Mouse (Mus musculus) limb, embryonic 11.5 days (tissue): ENCODE measurements around the gene Olfr532. TPM values are rescaled to one million over a fixed set of nuclear protein-coding genes. Genes with fewer than 3 reads are reported as not detected.
"Not testable (repeated sequence)": the region's sequence is repeated elsewhere in the genome, so short reads cannot be mapped to it uniquely, and the experiment has no call there.

Source experiments
- ATAC-seq: fragments of 200-750 bp; cut with Nextera tagmentation; 2 replicates; pipeline ENCODE4 v1.8.0; 2017; ENCODE audit warnings: low read depth; ENCODE audit not compliant: insufficient number of reproducible peaks, low FRiP score, low TSS enrichment
- DNase-seq: peaks from one replicate; pipeline ENCODE4 v3.0.0-alpha.2; 2015; ENCODE audit warnings: low spot score
- H3K27ac ChIP-seq: fragments of 300-500 bp; sonication (generic); replicated peaks from 2 replicates; pipeline ENCODE4 v1.5.1; 2014; ENCODE audit warnings: low read depth, mild to moderate bottlenecking, low read length
- H3K27me3 ChIP-seq: fragments of 300-500 bp; sonication (generic); 2 replicates; pipeline ENCODE4 v1.6.1; 2014; ENCODE audit warnings: mild to moderate bottlenecking, low read length, mixed read lengths; ENCODE audit not compliant: control insufficient read depth, insufficient read depth
- H3K36me3 ChIP-seq: fragments of 300-500 bp; sonication (generic); 2 replicates; pipeline ENCODE4 v1.6.1; 2014; ENCODE audit warnings: mild to moderate bottlenecking, low read length, moderate library complexity, mixed read lengths; ENCODE audit not compliant: control insufficient read depth, insufficient read depth
- H3K4me1 ChIP-seq: fragments of 300-500 bp; sonication (generic); 2 replicates; pipeline ENCODE4 v1.6.1; 2014; ENCODE audit warnings: low read length, mixed read lengths; ENCODE audit not compliant: control insufficient read depth, insufficient read depth
- H3K4me2 ChIP-seq: fragments of 300-500 bp; sonication (generic); 2 replicates; pipeline ENCODE4 v1.6.1; 2014; ENCODE audit warnings: low read depth, mild to moderate bottlenecking, moderate library complexity; ENCODE audit not compliant: severe bottlenecking
- H3K4me3 ChIP-seq: fragments of 300-500 bp; sonication (generic); 2 replicates; pipeline ENCODE4 v1.5.1; 2014; ENCODE audit warnings: low read depth, low read length
- H3K9ac ChIP-seq: fragments of 300-500 bp; sonication (generic); 2 replicates; pipeline ENCODE4 v1.6.1; 2014; ENCODE audit warnings: mild to moderate bottlenecking, low read length
- H3K9me3 ChIP-seq: fragments of 300-500 bp; sonication (generic); 2 replicates; pipeline ENCODE4 v1.6.1; 2016; ENCODE audit warnings: low read length; ENCODE audit not compliant: control insufficient read depth
- WGBS: fragments of 180-500 bp; shearing (Covaris S2); extraction: QIAGEN DNeasy Blood & Tissue Kit; methylation state at CpG from one replicate; pipeline ENCODE4 v1.1.7; 2014; 5-methylcytosine and 5-hydroxymethylcytosine counted together
- polyA plus RNA-seq: library from polyadenylated mRNA; unstranded; fragments of >200 nt; fragmentation: Nextera tagmentation; extraction: Ambion mirVana; gene quantifications from 2 replicates; pipeline ENCODE4 v1.2.1, GENCODE M21; 2014

Olfr532 gene
- not detected in 2 replicates for polyA plus RNA-seq

DNA sequence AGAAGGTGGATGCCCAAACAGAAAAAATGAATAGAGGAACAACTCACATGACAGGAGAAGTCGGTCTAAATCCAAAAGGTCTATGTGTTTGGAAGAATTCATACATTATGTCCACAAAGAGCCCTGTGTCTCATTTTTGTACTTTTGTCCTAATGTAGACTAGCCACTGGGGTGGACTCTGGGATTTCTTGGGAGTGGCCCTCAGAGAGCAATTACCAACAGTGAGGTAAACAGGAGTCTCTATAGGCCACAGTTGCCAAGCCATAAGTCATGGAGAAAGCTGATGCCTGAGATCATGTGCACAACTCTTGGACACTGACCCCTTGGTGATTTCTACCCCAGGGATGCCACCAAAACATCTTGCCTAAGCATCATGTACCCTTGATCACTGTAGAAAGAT, at the start of gene Olfr532:
Olfr532 (minus strand) TSS at position 101 of the 400 bp plus-strand sequence.
- Histone ChIP-seq H3K27me3 (no peaks in the 10 kb centered on the region), H3K9me3 (no peaks in the 10 kb centered on the region), H3K27ac (no peak within 1 kb of the TSS), H3K9ac (no peak within 1 kb of the TSS), H3K4me1 (no peaks in the 10 kb centered on the region), H3K4me3 (no peak within 1 kb of the TSS), H3K36me3 (no peaks in the 10 kb centered on the region), H3K4me2 (no peak within 1 kb of the TSS)
- DNase-seq (no peak), ATAC-seq (no peak)
- WGBS: 93% methylated on average over 1 of the region's 1 CpGs

DNA sequence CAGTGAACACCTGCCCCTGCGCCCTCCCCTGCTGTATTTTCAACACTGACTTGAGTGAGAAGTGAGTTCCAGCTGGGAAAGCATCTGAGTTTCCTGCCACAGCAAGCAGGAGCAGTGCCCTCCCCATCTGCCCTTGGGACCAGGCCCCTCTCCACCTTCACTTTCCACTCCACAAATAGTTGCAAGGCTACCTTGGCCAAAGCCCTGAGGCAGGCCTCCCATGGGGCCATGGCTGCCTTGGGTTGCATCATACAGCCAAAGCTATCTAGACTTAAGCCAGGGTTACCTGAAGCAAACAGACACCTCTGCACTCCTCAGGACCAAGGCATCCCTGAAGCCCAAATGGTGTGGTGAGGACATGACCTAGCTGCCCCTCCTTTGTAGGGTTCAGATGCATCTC, 41.6 kb upstream of the Olfr532 start, which contains the start of gene Olfr533:
Olfr533 (plus strand) TSS at position 301 of the 400 bp plus-strand sequence.
- not testable (repeated sequence) for H3K9me3 ChIP-seq, H3K27me3 ChIP-seq, DNase-seq, H3K4me1 ChIP-seq, H3K27ac ChIP-seq, H3K36me3 ChIP-seq, H3K4me2 ChIP-seq, H3K4me3 ChIP-seq, H3K9ac ChIP-seq, ATAC-seq
- 64% methylated on average over 1 of the region's 1 CpGs for WGBS

DNA sequence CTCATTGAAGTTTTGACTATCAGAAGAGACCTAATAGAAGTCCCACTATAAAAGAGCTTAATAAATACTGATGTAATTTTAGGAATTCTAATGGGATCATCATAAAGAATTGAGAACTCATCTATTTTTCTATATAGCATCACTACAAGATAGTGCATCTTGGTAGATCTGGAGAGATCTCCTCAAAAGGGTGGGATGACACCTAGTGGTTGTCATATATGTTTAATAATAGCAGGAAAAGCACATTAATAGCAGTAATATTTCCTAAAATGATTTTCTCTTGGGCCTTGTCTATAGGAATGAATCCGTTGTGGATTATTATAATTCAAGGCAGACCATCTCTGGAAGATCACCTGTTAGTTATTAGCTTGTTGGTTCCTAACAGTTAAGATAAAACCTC, 21.7 kb upstream of the Olfr532 start:
- Histone ChIP-seq H3K4me1 (no peaks in the 10 kb centered on the region), H3K27ac (no peak overlapping the region), H3K4me2 (no peak overlapping the region), H3K9me3 (no peaks in the 10 kb centered on the region), H3K36me3 (no peaks in the 10 kb centered on the region), H3K9ac (no peak overlapping the region), H3K27me3 (no peaks in the 10 kb centered on the region), H3K4me3 (no peak overlapping the region)
- DNase-seq: no peak
- ATAC-seq: no peak
- WGBS: 81% methylated on average over 1 of the region's 1 CpGs

DNA sequence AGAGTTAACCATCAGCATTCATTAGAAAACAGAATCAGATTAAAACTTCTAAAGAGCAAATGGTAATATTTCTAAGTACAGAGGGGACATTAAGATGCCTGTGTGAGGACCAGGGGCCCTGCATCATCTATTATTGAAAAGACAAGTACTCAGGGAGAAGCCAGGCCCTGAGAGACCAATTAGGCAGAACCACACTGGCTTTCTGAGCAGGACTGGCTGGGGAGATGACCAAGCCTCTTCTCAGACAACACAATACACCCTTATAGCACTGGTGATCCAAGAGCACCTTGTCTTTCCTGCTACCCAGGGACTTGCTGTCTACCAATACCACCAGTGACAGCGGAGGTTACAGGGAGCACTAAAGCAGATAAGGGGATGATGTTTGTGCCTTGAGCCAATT, 18.6 kb downstream of the Olfr532 start, which contains the start of gene Olfr531:
Olfr531 (minus strand) TSS at position 101 of the 400 bp plus-strand sequence.
- ATAC-seq: no peak
- H3K4me2 ChIP-seq: no peak within 1 kb of the TSS
- WGBS: 84% methylated on average over 1 of the region's 1 CpGs

DNA sequence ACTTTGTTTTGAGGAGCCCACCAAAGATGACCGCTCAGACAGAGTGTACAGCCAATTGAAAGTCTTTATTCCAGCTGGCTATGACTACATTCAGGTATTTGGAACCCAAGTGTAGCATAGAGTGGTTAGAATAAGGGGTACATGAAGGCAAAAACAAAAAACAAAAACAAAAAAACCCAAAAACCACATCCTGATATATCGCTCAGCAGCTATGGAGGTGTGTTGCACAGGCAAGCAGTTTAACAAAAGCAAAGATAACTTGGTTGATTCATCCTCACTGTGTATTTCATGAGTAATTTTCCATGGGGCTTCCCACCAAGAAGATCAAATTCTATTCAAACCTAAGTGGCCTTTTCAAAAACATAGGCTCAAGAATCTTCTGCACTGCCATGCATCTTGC, 44.5 kb downstream of the Olfr532 start:
- ATAC-seq (no peak), DNase-seq (no peak)
- Histone ChIP-seq H3K4me2 (no peak overlapping the region), H3K9ac (no peak overlapping the region), H3K4me1 (no peaks in the 10 kb centered on the region), H3K27ac (no peak overlapping the region), H3K4me3 (no peak overlapping the region), H3K27me3 (no peaks in the 10 kb centered on the region), H3K36me3 (no peaks in the 10 kb centered on the region), H3K9me3 (no peaks in the 10 kb centered on the region)
- 93% methylated on average over 2 of the region's 2 CpGs for WGBS

More for the DNA sequence above, 18.6 kb downstream of the Olfr532 start, which contains the start of gene Olfr531:
- no peaks in the 10 kb centered on the region for H3K27me3 ChIP-seq
- H3K4me1 ChIP-seq: no peaks in the 10 kb centered on the region
- H3K4me3 ChIP-seq: no peak within 1 kb of the TSS
- peak; percentile 10 for DNase-seq
- H3K9ac ChIP-seq: no peak within 1 kb of the TSS
- no peak within 1 kb of the TSS for H3K27ac ChIP-seq
- H3K36me3 ChIP-seq: no peaks in the 10 kb centered on the region
- no peaks in the 10 kb centered on the region for H3K9me3 ChIP-seq

DNA sequence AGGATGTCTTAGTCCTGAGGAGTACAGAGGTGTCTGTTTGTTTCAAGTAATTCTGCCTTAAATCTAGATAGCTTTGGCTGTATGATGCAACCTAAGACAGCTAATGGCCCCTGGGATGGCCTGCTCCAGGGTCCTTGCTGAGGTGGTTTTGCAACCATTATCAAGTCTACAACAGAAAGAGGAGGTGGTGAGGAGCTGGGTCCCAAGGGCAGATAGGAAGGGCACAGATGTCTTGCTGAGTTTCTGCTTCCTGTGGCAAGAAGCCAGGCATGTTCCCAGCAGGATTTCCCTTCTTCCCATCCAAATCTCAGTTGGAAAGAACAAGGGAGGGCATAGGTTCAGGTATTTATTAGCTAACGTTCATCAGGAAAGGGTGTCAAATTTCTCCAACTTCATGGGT, 45.2 kb downstream of the Olfr532 start, which contains the start of gene Olfr530:
Olfr530 (minus strand) TSS at position 101 of the 400 bp plus-strand sequence.
- H3K4me3 ChIP-seq: no peak within 1 kb of the TSS
- no peaks in the 10 kb centered on the region for H3K9me3 ChIP-seq
- H3K9ac ChIP-seq: no peak within 1 kb of the TSS
- H3K4me1 ChIP-seq: no peaks in the 10 kb centered on the region
- no peak for DNase-seq
- WGBS: 28% methylated on average over 1 of the region's 1 CpGs
- no peak within 1 kb of the TSS for H3K27ac ChIP-seq
- H3K36me3 ChIP-seq: no peaks in the 10 kb centered on the region
- no peak within 1 kb of the TSS for H3K4me2 ChIP-seq
- no peaks in the 10 kb centered on the region for H3K27me3 ChIP-seq
- no peak for ATAC-seq

DNA sequence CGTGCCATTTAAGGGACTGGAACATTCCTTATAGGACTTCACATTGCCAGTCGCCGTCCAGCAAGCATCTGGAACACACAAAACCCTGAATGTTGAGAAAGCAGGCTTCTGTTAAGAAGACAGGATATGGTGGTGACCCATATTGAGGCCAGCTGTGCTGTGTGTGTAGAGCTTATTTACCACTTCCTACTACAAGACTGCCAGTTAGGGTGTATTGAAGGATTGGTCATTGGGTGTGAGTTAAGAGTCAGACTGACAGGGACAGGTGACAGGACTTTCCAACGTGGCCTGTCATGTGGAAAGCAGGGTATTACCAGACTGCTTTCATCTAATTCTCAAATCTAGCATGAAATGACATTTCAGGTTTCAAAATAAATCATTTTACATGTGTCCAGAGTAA, 47.1 kb downstream of the Olfr532 start:
- Histone ChIP-seq H3K9me3 (no peaks in the 10 kb centered on the region), H3K36me3 (no peaks in the 10 kb centered on the region), H3K27ac (no peak overlapping the region), H3K4me1 (no peaks in the 10 kb centered on the region), H3K4me3 (no peak overlapping the region), H3K4me2 (no peak overlapping the region), H3K9ac (no peak overlapping the region), H3K27me3 (no peaks in the 10 kb centered on the region)
- 76% methylated on average over 4 of the region's 4 CpGs for WGBS
- DNase-seq (no peak), ATAC-seq (peak; percentile 57; the same call in 1 of the 2 replicates)
